Mouse (Mus musculus) CH12F3 (cell line): ENCODE data around the gene Neb.

Source experiments
- in situ Hi-C: fragments of 300-500 bp; cut with MboI; formaldehyde crosslinking; loops from 2 replicates; pipeline ENCODE4 v1.14.3; 2020; ENCODE audit warnings: low sequenced_read_pairs

The Neb gene

GRCm38 (mm10) chr2:52315737-52316136, 62.5 kb downstream of the Neb start:
- in situ Hi-C loops = no loop called here

GRCm38 (mm10) chr2:52314922-52315730, 63.1 kb downstream of the Neb start:
- in situ Hi-C loops = no loop called here

GRCm38 (mm10) chr2:52310757-52311156, 67.5 kb downstream of the Neb start:
- in situ Hi-C loops = no loop called here

GRCm38 (mm10) chr2:52306635-52307034, 71.6 kb downstream of the Neb start:
- in situ Hi-C loops = no loop called here

- in situ Hi-C loops = no loop called here
These were observed 73.7 kb downstream of the Neb start for GRCm38 (mm10) chr2:52304554-52304953.

GRCm38 (mm10) chr2:52303405-52303804, 74.9 kb downstream of the Neb start:
- in situ Hi-C loops = no loop called here

- in situ Hi-C loops = no loop called here
These were observed 80.3 kb downstream of the Neb start for GRCm38 (mm10) chr2:52297969-52298368.

- in situ Hi-C loops = no loop called here
These were observed 81.5 kb downstream of the Neb start for GRCm38 (mm10) chr2:52296779-52297178.

- in situ Hi-C loops = no loop called here
These were observed 90.8 kb downstream of the Neb start for GRCm38 (mm10) chr2:52287436-52287835.

- in situ Hi-C loops = no loop called here
These were observed 91.9 kb downstream of the Neb start for GRCm38 (mm10) chr2:52286421-52286820.

- in situ Hi-C loops = loop anchor here (25.0 kb wide), 1 partner anchor 315 kb away; no protein-coding TSS in a partner anchor
These were observed 106.1 kb downstream of the Neb start for GRCm38 (mm10) chr2:52272146-52272545.

- in situ Hi-C loops = loop anchor here (25.0 kb wide), 1 partner anchor 316 kb away; no protein-coding TSS in a partner anchor
These were observed 107.4 kb downstream of the Neb start for GRCm38 (mm10) chr2:52270911-52271310.

GRCm38 (mm10) chr2:52262149-52262548, 116.1 kb downstream of the Neb start:
- in situ Hi-C loops = loop anchor here (25.0 kb wide), 1 partner anchor 325 kb away; no protein-coding TSS in a partner anchor

GRCm38 (mm10) chr2:52252037-52252436, 126.2 kb downstream of the Neb start:
- in situ Hi-C loops = loop anchor here (25.0 kb wide), 1 partner anchor 335 kb away; no protein-coding TSS in a partner anchor

- in situ Hi-C loops = no loop called here
These were observed 129.9 kb downstream of the Neb start for GRCm38 (mm10) chr2:52248316-52248826.

GRCm38 (mm10) chr2:52245091-52245490, 133.2 kb downstream of the Neb start:
- in situ Hi-C loops = no loop called here

- in situ Hi-C loops = no loop called here
These were observed 135.6 kb downstream of the Neb start for GRCm38 (mm10) chr2:52242691-52243090.

- in situ Hi-C loops = no loop called here
These were observed 140.4 kb downstream of the Neb start for GRCm38 (mm10) chr2:52237892-52238291.

GRCm38 (mm10) chr2:52227584-52227983, 150.7 kb downstream of the Neb start:
- in situ Hi-C loops = no loop called here

GRCm38 (mm10) chr2:52224366-52224765, 153.9 kb downstream of the Neb start:
- in situ Hi-C loops = no loop called here

GRCm38 (mm10) chr2:52220074-52220473, 158.2 kb downstream of the Neb start:
- in situ Hi-C loops = no loop called here

GRCm38 (mm10) chr2:52215945-52216344, 162.3 kb downstream of the Neb start:
- in situ Hi-C loops = no loop called here
